Mouse (Mus musculus): ENCODE data around the gene Grm4. TPM values are rescaled to one million over a fixed set of nuclear protein-coding genes. Genes with fewer than 3 reads are reported as not detected.

Grm4 gene
- polyA plus RNA-seq, 1 experiment, result 310 TPM

DNA sequence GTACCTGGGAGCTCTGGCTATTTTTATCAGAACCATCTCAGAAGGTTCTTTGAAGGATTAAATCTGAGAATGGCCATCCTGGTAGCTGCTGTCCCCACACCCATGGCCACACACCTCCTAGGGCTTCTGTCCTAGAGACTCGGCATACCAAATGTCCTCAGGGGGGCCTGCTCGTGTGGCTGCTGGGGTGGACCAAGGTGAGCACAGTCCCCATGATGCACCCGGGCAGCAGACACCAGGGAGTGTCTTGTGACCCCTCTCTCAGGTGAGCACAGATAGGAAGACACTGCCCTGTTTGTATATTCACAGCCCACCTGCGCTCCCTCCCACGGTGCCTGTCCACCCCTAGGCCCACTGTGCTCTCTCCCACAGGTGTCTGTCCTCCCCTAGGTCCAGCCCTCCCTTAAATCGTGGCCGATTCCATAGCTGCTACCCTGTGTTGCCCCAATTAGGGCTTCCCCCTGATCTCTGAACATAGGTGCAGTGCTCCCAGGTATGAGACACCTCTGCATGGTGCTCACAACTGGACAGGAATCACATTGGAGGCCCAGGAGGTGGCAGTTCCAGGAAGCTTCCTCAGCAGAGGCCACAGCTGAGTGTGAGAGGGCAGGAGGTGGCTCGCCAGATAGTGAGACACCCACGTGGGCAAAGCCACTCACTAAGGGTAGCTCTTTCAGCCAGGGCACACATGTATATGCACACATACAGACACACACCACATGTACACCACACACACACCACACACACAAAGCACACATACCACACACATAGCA is 66.0 kb downstream of the Grm4 start:
- no peaks in the 10 kb centered on the region for H3K27me3 ChIP-seq (ENCODE audit: control insufficient read depth, insufficient read depth, low read length)
- H3K4me3 ChIP-seq (replicated peaks; ENCODE audit: insufficient read depth, low read depth, low read length), result no peak overlapping the region
- peak in 1 of 2 experiments; percentile 64 for DNase-seq
- H3K4me1 ChIP-seq (ENCODE audit: control insufficient read depth, insufficient read depth, low read length), result peaks cover 92% of the 10 kb centered on the region
- peak overlapping the region; percentile 86 for H3K27ac ChIP-seq (ENCODE audit: insufficient read depth, low read length)
- 30% methylated on average over 9 of the region's 9 CpGs for WGBS
- TF ChIP-seq CTCF (IDR thresholded peaks at IDR 0.05; ENCODE audit: borderline replicate concordance, insufficient read depth, low read depth, low read length), result no peak
- TF ChIP-seq POLR2A (IDR thresholded peaks at IDR 0.05; ENCODE audit: borderline replicate concordance, insufficient read depth, low read length), result no peak

DNA sequence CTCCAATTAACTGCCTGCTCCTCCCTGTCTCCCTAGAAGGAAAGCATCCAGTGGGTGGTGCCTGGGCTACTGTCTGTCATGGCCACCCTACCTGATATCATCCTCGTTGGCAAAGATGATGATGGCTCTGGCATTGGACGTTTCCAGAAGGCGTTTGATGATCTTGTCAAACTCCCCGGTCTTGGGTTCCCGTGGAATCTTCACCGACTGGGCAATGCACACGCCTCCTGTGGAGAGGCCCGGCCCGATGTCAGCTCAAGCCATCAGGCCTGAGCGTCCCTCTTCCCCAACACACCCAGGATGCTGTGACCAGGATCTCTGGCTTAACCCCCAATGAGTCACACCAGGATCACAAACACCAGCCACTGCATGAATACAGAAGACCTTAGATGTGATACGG is 66.8 kb downstream of the Grm4 start:
- DNase-seq, result peak; percentile 72 to 73
- TF ChIP-seq POLR2A (IDR thresholded peaks at IDR 0.05; ENCODE audit: borderline replicate concordance, insufficient read depth, low read length), result no peak
- no peak for TF ChIP-seq CTCF (IDR thresholded peaks at IDR 0.05; ENCODE audit: borderline replicate concordance, insufficient read depth, low read depth, low read length)
- 8% methylated on average over 11 of the region's 11 CpGs for WGBS

DNA sequence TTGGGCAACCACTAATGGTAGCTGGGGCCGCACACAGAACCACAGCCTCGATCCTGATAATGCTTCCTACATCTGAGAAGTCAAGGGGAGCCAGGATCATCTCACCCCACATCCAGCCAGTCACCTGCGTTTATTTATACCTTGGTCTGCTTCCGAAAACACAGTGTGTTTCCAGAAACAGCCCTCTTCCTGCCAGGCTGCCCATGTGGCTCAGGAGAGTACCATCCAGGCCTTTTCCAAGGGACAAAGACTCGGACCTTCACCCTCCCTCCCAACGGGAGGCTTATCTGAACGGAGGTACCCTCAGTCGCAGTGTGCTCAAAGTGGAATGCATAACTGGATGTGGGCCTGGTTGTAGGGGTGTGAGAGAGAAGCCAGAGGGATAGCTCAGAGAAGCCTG is 68.2 kb downstream of the Grm4 start:
- peak overlapping the region; percentile 86 for H3K27ac ChIP-seq (ENCODE audit: insufficient read depth, low read length)
- no peak overlapping the region for H3K4me3 ChIP-seq (replicated peaks; ENCODE audit: insufficient read depth, low read depth, low read length)
- H3K27me3 ChIP-seq (ENCODE audit: control insufficient read depth, insufficient read depth, low read length), result no peaks in the 10 kb centered on the region
- H3K4me1 ChIP-seq (ENCODE audit: control insufficient read depth, insufficient read depth, low read length), result peaks cover 90% of the 10 kb centered on the region
- peak; percentile 66 to 78 for DNase-seq
- TF ChIP-seq POLR2A (IDR thresholded peaks at IDR 0.05; ENCODE audit: borderline replicate concordance, insufficient read depth, low read length) (no peak), CTCF (IDR thresholded peaks at IDR 0.05; ENCODE audit: borderline replicate concordance, insufficient read depth, low read depth, low read length) (no peak)
- WGBS, result 9% methylated on average over 8 of the region's 8 CpGs

More for the DNA sequence above, 66.8 kb downstream of the Grm4 start:
- peaks cover 92% of the 10 kb centered on the region for H3K4me1 ChIP-seq (ENCODE audit: control insufficient read depth, insufficient read depth, low read length)
- H3K27ac ChIP-seq (ENCODE audit: insufficient read depth, low read length), result peak overlapping the region; percentile 86
- H3K27me3 ChIP-seq (ENCODE audit: control insufficient read depth, insufficient read depth, low read length), result no peaks in the 10 kb centered on the region
- H3K4me3 ChIP-seq (replicated peaks; ENCODE audit: insufficient read depth, low read depth, low read length), result no peak overlapping the region

DNA sequence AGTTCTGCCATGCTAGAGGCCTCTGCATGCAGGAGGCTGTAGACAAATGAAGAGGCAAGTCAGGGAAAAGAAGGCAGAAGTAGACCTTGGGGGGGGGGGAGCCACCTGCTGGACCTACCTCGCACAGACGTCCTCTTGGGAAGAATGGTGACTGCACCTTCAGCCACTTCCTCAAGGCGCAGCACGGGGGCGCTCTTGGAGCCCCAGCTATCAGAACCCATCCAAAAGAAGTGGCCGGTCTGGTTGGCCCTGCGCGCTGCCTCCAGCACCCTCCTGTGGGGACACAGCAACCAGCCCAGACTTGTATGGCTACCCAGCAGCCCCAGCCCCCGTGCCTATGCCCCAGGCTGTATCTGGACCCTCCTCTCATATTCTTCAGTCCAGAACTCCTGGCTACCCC is 69.4 kb downstream of the Grm4 start:
- H3K27ac ChIP-seq (ENCODE audit: insufficient read depth, low read length), result peak overlapping the region; percentile 86
- H3K27me3 ChIP-seq (ENCODE audit: control insufficient read depth, insufficient read depth, low read length), result no peaks in the 10 kb centered on the region
- peak; percentile 77 to 78 for DNase-seq
- peaks cover 84% of the 10 kb centered on the region for H3K4me1 ChIP-seq (ENCODE audit: control insufficient read depth, insufficient read depth, low read length)
- WGBS, result 24% methylated on average over 9 of the region's 9 CpGs
- TF ChIP-seq CTCF (IDR thresholded peaks at IDR 0.05; ENCODE audit: borderline replicate concordance, insufficient read depth, low read depth, low read length) (peak; percentile 62), POLR2A (IDR thresholded peaks at IDR 0.05; ENCODE audit: borderline replicate concordance, insufficient read depth, low read length) (no peak)
- H3K4me3 ChIP-seq (replicated peaks; ENCODE audit: insufficient read depth, low read depth, low read length), result no peak overlapping the region

DNA sequence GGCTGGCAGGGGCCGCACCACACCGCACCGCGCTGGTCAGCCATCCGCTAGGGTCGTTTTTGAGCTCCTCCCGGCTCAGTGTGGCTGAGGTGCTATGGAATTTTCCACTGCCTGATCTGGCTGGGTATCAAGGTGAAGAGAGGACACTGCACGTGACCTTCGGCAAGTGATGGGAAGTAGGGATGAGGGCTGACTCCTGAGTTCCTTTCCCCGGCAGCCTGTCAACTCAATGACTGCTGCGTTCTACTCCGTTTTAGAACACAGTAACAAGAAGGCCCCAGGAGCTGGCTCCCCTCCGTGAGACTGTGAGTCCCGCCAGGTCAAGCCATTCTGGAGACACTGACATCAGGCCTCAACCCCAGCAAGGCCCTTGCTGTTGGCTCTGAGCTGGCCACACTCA is 70.0 kb downstream of the Grm4 start:
- peak; percentile 73 to 80 for DNase-seq
- TF ChIP-seq CTCF (IDR thresholded peaks at IDR 0.05; ENCODE audit: borderline replicate concordance, insufficient read depth, low read depth, low read length), result no peak
- TF ChIP-seq POLR2A (IDR thresholded peaks at IDR 0.05; ENCODE audit: borderline replicate concordance, insufficient read depth, low read length), result no peak
- no peak overlapping the region for H3K4me3 ChIP-seq (replicated peaks; ENCODE audit: insufficient read depth, low read depth, low read length)
- peaks cover 87% of the 10 kb centered on the region for H3K4me1 ChIP-seq (ENCODE audit: control insufficient read depth, insufficient read depth, low read length)
- H3K27me3 ChIP-seq (ENCODE audit: control insufficient read depth, insufficient read depth, low read length), result no peaks in the 10 kb centered on the region
- 17% methylated on average over 14 of the region's 14 CpGs for WGBS
- H3K27ac ChIP-seq (ENCODE audit: insufficient read depth, low read length), result peak overlapping the region; percentile 86

DNA sequence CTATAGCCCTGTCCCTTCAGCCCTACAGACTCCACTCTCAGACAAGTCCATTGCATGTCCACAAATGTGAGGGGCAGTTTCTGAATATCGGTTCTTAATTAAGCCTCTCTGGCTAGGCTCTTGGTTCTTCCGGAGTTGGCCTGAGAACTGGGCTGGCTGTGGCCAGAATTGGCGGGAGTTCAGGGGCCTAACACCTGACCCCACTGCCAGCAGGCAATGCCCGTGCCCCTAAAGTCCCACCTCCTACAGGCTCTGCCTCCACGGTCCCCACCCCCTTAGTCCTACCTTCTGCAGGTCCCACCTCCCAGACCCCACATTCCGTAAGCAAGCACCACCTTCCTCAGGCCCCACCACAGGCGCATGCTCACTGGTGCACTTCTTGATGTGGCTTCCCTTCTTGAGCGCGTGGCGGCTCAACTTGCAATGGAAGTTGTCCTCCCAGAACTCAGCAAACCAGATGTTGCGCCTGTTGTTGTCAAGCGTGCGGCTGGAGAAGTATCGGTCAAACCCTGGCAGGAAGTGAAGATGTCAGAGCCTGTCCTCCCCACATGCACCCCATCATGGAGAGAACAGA is 71.4 kb downstream of the Grm4 start:
- DNase-seq, result peak; percentile 69 to 74
- Histone ChIP-seq H3K4me1 (ENCODE audit: control insufficient read depth, insufficient read depth, low read length) (peaks cover 83% of the 10 kb centered on the region), H3K27ac (ENCODE audit: insufficient read depth, low read length) (peak overlapping the region; percentile 86), H3K27me3 (ENCODE audit: control insufficient read depth, insufficient read depth, low read length) (no peaks in the 10 kb centered on the region), H3K4me3 (replicated peaks; ENCODE audit: insufficient read depth, low read depth, low read length) (no peak overlapping the region)
- 47% methylated on average over 14 of the region's 14 CpGs for WGBS
- TF ChIP-seq POLR2A (IDR thresholded peaks at IDR 0.05; ENCODE audit: borderline replicate concordance, insufficient read depth, low read length), result no peak
- no peak for TF ChIP-seq CTCF (IDR thresholded peaks at IDR 0.05; ENCODE audit: borderline replicate concordance, insufficient read depth, low read depth, low read length)

DNA sequence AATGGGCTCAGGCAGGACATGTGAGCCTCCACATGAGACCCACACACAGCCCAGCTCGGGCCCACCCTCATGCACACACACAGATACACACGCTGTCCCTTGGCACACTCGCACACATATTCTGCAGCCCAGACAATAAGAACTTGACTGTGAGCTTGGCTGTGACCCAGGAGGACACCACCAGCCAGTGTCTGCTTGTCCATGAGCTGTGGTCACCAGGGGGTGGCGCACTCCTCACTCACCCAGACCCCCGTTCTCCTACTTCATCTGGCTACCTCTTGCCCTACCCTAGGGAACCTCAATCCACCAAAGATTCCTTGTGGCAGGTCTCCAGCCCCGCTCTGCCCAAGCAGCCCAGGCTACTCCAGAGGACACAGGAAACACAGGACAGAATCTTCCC is 72.5 kb downstream of the Grm4 start:
- TF ChIP-seq POLR2A (IDR thresholded peaks at IDR 0.05; ENCODE audit: borderline replicate concordance, insufficient read depth, low read length) (no peak), CTCF (IDR thresholded peaks at IDR 0.05; ENCODE audit: borderline replicate concordance, insufficient read depth, low read depth, low read length) (peak; percentile 64; the same call in 1 of the 2 replicates)
- H3K27me3 ChIP-seq (ENCODE audit: control insufficient read depth, insufficient read depth, low read length), result no peaks in the 10 kb centered on the region
- DNase-seq, result peak; percentile 82 to 85
- WGBS, result 11% methylated on average over 6 of the region's 6 CpGs
- H3K4me3 ChIP-seq (replicated peaks; ENCODE audit: insufficient read depth, low read depth, low read length), result no peak overlapping the region
- peak overlapping the region; percentile 86 for H3K27ac ChIP-seq (ENCODE audit: insufficient read depth, low read length)
- H3K4me1 ChIP-seq (ENCODE audit: control insufficient read depth, insufficient read depth, low read length), result peaks cover 75% of the 10 kb centered on the region
